Mouse (Mus musculus) liver, postnatal 0 days (tissue): ENCODE results near the gene Ube2z. TPM values are rescaled to one million over a fixed set of nuclear protein-coding genes. Genes with fewer than 3 reads are reported as not detected.

Experiments used
- ATAC-seq: fragments of 200-750 bp; cut with Nextera tagmentation; 2 replicates; pipeline ENCODE4 v1.8.0; 2017; ENCODE audit warnings: mild to moderate bottlenecking, moderate library complexity
- DNase-seq: peaks from one replicate; pipeline ENCODE4 v3.0.0-alpha.2; 2016
- H3K27ac ChIP-seq: fragments of 300-500 bp; sonication (generic); 2 replicates; pipeline ENCODE4 v1.5.1; 2014; ENCODE audit warnings: antibody characterized with exemption, moderate library complexity, mild to moderate bottlenecking, low read depth
- H3K27me3 ChIP-seq: fragments of 300-500 bp; sonication (generic); 2 replicates; pipeline ENCODE4 v1.6.1; 2014; ENCODE audit warnings: low read length, control low read depth, mixed read lengths; ENCODE audit not compliant: insufficient read depth
- H3K36me3 ChIP-seq: fragments of 300-500 bp; sonication (generic); replicated peaks from 2 replicates; pipeline ENCODE4 v1.6.1; 2014; ENCODE audit warnings: mild to moderate bottlenecking, control low read depth, low read length, moderate library complexity, mixed read lengths; ENCODE audit not compliant: insufficient read depth
- H3K4me1 ChIP-seq: fragments of 300-500 bp; sonication (generic); 2 replicates; pipeline ENCODE4 v1.6.1; 2014; ENCODE audit warnings: antibody characterized with exemption, mild to moderate bottlenecking, control low read depth; ENCODE audit not compliant: insufficient read depth
- H3K4me2 ChIP-seq: fragments of 300-500 bp; sonication (generic); 2 replicates; pipeline ENCODE4 v1.6.1; 2014; ENCODE audit warnings: low read depth, mild to moderate bottlenecking, low read length, moderate library complexity, mixed read lengths
- H3K4me3 ChIP-seq: fragments of 300-500 bp; sonication (generic); 2 replicates; pipeline ENCODE4 v1.5.1; 2014; ENCODE audit warnings: low read depth, low read length
- H3K9ac ChIP-seq: fragments of 300-500 bp; sonication (generic); replicated peaks from 2 replicates; pipeline ENCODE4 v1.6.1; 2014; ENCODE audit warnings: mild to moderate bottlenecking, moderate library complexity
- H3K9me3 ChIP-seq: fragments of 300-500 bp; sonication (generic); 2 replicates; pipeline ENCODE4 v1.6.1; 2016; ENCODE audit warnings: mild to moderate bottlenecking, control low read depth, low read length, mixed read lengths
- CTCF ChIP-seq: sonication (generic); IDR thresholded peaks from 2 replicates; pipeline ENCODE4 v1.5.1; 2016; ENCODE audit warnings: antibody characterized with exemption, low read depth
- EP300 ChIP-seq: IDR thresholded peaks from 2 replicates; pipeline ENCODE4 v1.6.1; 2016; ENCODE audit warnings: antibody characterized with exemption, low read depth, mild to moderate bottlenecking
- WGBS: fragments of 180-500 bp; shearing (Covaris S2); extraction: QIAGEN DNeasy Blood & Tissue Kit; methylation state at CpG from one replicate; pipeline ENCODE4 v1.1.7; 2014; ENCODE audit not compliant: insufficient replicate concordance; 5-methylcytosine and 5-hydroxymethylcytosine counted together
- polyA plus RNA-seq: library from polyadenylated mRNA; unstranded; fragments of >200 nt; fragmentation: Nextera tagmentation; extraction: Ambion mirVana; gene quantifications from 2 replicates; pipeline ENCODE4 v1.2.1, GENCODE M21; 2015

The Ube2z gene
- polyA plus RNA-seq, 1 experiment from 2014 or later = 11.5 TPM

- DNase-seq = no peak
These were observed 37.1 kb downstream of the Ube2z start for GRCm38 (mm10) chr11:96028130-96028529.

GRCm38 (mm10) chr11:96020622-96021021 is 44.6 kb downstream of the Ube2z start:
- WGBS = 58% methylated on average over 4 of the region's 4 CpGs
- Histone ChIP-seq H3K9me3 (no peaks in the 10 kb centered on the region), H3K4me1 (no peaks in the 10 kb centered on the region), H3K9ac (no peak overlapping the region), H3K36me3 (no peaks in the 10 kb centered on the region), H3K4me3 (no peak overlapping the region), H3K27ac (no peak overlapping the region), H3K4me2 (no peak overlapping the region), H3K27me3 (no peaks in the 10 kb centered on the region)
- TF ChIP-seq CTCF (no peak), EP300 (no peak)
- DNase-seq (no peak), ATAC-seq (no peak)

More at GRCm38 (mm10) chr11:96028130-96028529, 37.1 kb downstream of the Ube2z start:
- no peak for ATAC-seq
- TF ChIP-seq CTCF = no peak
- no peak for TF ChIP-seq EP300
- H3K4me1 ChIP-seq = peaks cover 3% of the 10 kb centered on the region; the same call in 1 of the 2 replicates
- H3K4me3 ChIP-seq = no peak overlapping the region
- no peak overlapping the region for H3K9ac ChIP-seq
- H3K27ac ChIP-seq = no peak overlapping the region
- no peaks in the 10 kb centered on the region for H3K27me3 ChIP-seq
- no peaks in the 10 kb centered on the region for H3K9me3 ChIP-seq
- no peaks in the 10 kb centered on the region for H3K36me3 ChIP-seq
- 44% methylated on average over 5 of the region's 5 CpGs for WGBS
- H3K4me2 ChIP-seq = no peak overlapping the region

- H3K4me1 ChIP-seq = no peaks in the 10 kb centered on the region
- H3K4me3 ChIP-seq = no peak overlapping the region
- WGBS = 44% methylated on average over 9 of the region's 9 CpGs
- no peak overlapping the region for H3K4me2 ChIP-seq
- no peaks in the 10 kb centered on the region for H3K9me3 ChIP-seq
- ATAC-seq = no peak
- H3K36me3 ChIP-seq = no peaks in the 10 kb centered on the region
- no peak for DNase-seq
- no peak for TF ChIP-seq CTCF
- TF ChIP-seq EP300 = no peak
- no peak overlapping the region for H3K27ac ChIP-seq
- peaks cover 3% of the 10 kb centered on the region for H3K27me3 ChIP-seq
- no peak overlapping the region for H3K9ac ChIP-seq
These were observed 47.2 kb downstream of the Ube2z start for GRCm38 (mm10) chr11:96017941-96018351.

- no peaks in the 10 kb centered on the region for H3K9me3 ChIP-seq
- H3K27me3 ChIP-seq = peaks cover 20% of the 10 kb centered on the region
- no peak overlapping the region for H3K27ac ChIP-seq
- no peaks in the 10 kb centered on the region for H3K4me1 ChIP-seq
- no peak overlapping the region for H3K4me3 ChIP-seq
- ATAC-seq (no peak), DNase-seq (no peak)
- no peak overlapping the region for H3K4me2 ChIP-seq
- H3K9ac ChIP-seq = no peak overlapping the region
- TF ChIP-seq EP300 = no peak
- TF ChIP-seq CTCF = no peak
- no peaks in the 10 kb centered on the region for H3K36me3 ChIP-seq
- 40% methylated on average over 5 of the region's 5 CpGs for WGBS
These were observed 49.8 kb downstream of the Ube2z start for GRCm38 (mm10) chr11:96015421-96015820.

GRCm38 (mm10) chr11:96011982-96012381 is 53.2 kb downstream of the Ube2z start:
- no peaks in the 10 kb centered on the region for H3K9me3 ChIP-seq
- DNase-seq (no peak), ATAC-seq (no peak)
- H3K36me3 ChIP-seq = no peaks in the 10 kb centered on the region
- no peak overlapping the region for H3K4me3 ChIP-seq
- H3K4me1 ChIP-seq = peaks cover 5% of the 10 kb centered on the region
- WGBS = 13% methylated on average over 5 of the region's 8 CpGs
- no peak overlapping the region for H3K4me2 ChIP-seq
- H3K9ac ChIP-seq = no peak overlapping the region
- H3K27me3 ChIP-seq = peaks cover 40% of the 10 kb centered on the region
- no peak overlapping the region for H3K27ac ChIP-seq
- TF ChIP-seq CTCF = no peak
- TF ChIP-seq EP300 = no peak

- H3K27me3 ChIP-seq = peaks cover 72% of the 10 kb centered on the region
These were observed 56.4 kb downstream of the Ube2z start for GRCm38 (mm10) chr11:96008827-96009226.

More at GRCm38 (mm10) chr11:96008827-96009226, 56.4 kb downstream of the Ube2z start:
- Histone ChIP-seq H3K4me1 (peaks cover 12% of the 10 kb centered on the region), H3K27ac (no peak overlapping the region), H3K4me2 (no peak overlapping the region), H3K9ac (no peak overlapping the region), H3K36me3 (no peaks in the 10 kb centered on the region), H3K4me3 (no peak overlapping the region), H3K9me3 (no peaks in the 10 kb centered on the region)
- WGBS = 0% methylated on average over 1 of the region's 1 CpGs
- no peak for TF ChIP-seq EP300
- no peak for TF ChIP-seq CTCF
- no peak for DNase-seq
- no peak for ATAC-seq
